Mouse (Mus musculus) G1E (cell line): ENCODE measurements around the gene Fam198b. TPM values are rescaled to one million over a fixed set of nuclear protein-coding genes. Genes with fewer than 3 reads are reported as not detected.

Experiments
- ATAC-seq: 2 replicates; pipeline ENCODE4 v1.8.0; 2016; ENCODE audit warnings: mild to moderate bottlenecking; ENCODE audit not compliant: insufficient number of reproducible peaks, poor library complexity, low FRiP score, severe bottlenecking; ENCODE audit errors: extremely low read depth
- DNase-seq: peaks from one replicate; pipeline ENCODE4 v3.0.0; 2012; ENCODE audit warnings: low spot score
- H3K27me3 ChIP-seq: 2 replicates; pipeline ENCODE4 v1.6.1; 2012; ENCODE audit warnings: mild to moderate bottlenecking, low read length, inconsistent platforms; ENCODE audit not compliant: insufficient read depth
- H3K36me3 ChIP-seq: replicated peaks from 2 replicates; pipeline ENCODE3; 2012; ENCODE audit warnings: mild to moderate bottlenecking, inconsistent platforms
- H3K4me1 ChIP-seq: 2 replicates; pipeline ENCODE4 v1.6.1; 2012; ENCODE audit warnings: low read depth, low read length, inconsistent platforms, mixed read lengths; ENCODE audit not compliant: insufficient read depth
- H3K4me3 ChIP-seq: 2 replicates; pipeline ENCODE4 v1.5.1; 2012; ENCODE audit warnings: low read depth, mild to moderate bottlenecking, inconsistent platforms, low read length, moderate library complexity, mixed read lengths
- H3K9me3 ChIP-seq: replicated peaks from 2 replicates; pipeline ENCODE4 v1.6.1; 2012; ENCODE audit warnings: inconsistent platforms
- CTCF ChIP-seq: IDR thresholded peaks from 2 replicates; pipeline ENCODE4 v1.5.1; 2012; ENCODE audit warnings: low read depth, low read length, inconsistent platforms, mixed read lengths
- GATA1 ChIP-seq: IDR thresholded peaks from 2 replicates; pipeline ENCODE4 v1.6.1; 2012; ENCODE audit warnings: borderline replicate concordance, low read length, inconsistent platforms, mixed read lengths
- GATA2 ChIP-seq: IDR thresholded peaks from 2 replicates; pipeline ENCODE4 v1.6.1; 2012; ENCODE audit warnings: low read depth, low read length, inconsistent platforms, borderline replicate concordance
- POLR2AphosphoS5 ChIP-seq: IDR thresholded peaks from 2 replicates; pipeline ENCODE4 v1.6.1; 2012; ENCODE audit warnings: low read depth, low read length, inconsistent platforms; ENCODE audit not compliant: insufficient replicate concordance
- TAL1 ChIP-seq: conservative IDR thresholded peaks from 2 replicates; pipeline ENCODE4 v1.6.1; 2012; ENCODE audit warnings: low read depth, low read length, inconsistent platforms, mixed read lengths
- polyA plus RNA-seq: library from polyadenylated mRNA; stranded (reverse); fragments of >175 nt; gene quantifications from 2 replicates; pipeline ENCODE4 v1.2.3, GENCODE M21; 2012
- total RNA-seq, 2 experiments: library from RNA; stranded (forward) in 1 of 2; stranded (reverse) in 1 of 2; fragments of 200-1000 nt in 1 of 2; fragments of >200 nt in 1 of 2; fragmentation: Nextera tagmentation in 1 of 2; gene quantifications; 2 replicates each; pipeline ENCODE4 v1.2.3; 2014 to 2017

The Fam198b gene
- total and polyA plus RNA-seq, 3 experiments: 3.6 to 207 (median 102) TPM

DNA sequence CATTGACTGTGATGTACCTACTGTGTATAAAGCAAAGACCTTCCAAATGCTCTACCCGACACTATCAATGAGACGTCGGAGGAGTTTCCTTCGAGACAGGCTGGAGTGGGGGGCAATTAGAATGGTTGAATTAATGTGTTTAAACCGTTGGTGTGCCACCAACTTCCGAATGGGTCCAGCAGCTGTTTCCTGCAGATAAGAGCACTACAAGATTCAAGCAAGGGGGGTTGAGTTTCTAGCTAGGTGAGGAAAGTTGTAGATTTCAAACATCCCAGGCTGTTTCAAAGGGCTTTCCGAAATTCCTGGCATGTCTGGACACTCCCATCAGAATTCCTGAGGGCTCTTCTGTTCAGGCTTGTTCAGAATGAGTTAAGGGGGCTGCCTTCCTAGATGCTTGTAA lies 22.9 kb downstream of the Fam198b start:
- Histone ChIP-seq H3K4me1 (peaks cover 85% of the 10 kb centered on the region), H3K27me3 (no peaks in the 10 kb centered on the region), H3K9me3 (no peaks in the 10 kb centered on the region), H3K4me3 (no peak overlapping the region; the same call in 1 of the 2 replicates), H3K36me3 (peaks cover 46% of the 10 kb centered on the region)
- TF ChIP-seq TAL1: peak; percentile 93
- no peak for TF ChIP-seq GATA1
- ATAC-seq (peak; percentile 86), DNase-seq (no peak)

DNA sequence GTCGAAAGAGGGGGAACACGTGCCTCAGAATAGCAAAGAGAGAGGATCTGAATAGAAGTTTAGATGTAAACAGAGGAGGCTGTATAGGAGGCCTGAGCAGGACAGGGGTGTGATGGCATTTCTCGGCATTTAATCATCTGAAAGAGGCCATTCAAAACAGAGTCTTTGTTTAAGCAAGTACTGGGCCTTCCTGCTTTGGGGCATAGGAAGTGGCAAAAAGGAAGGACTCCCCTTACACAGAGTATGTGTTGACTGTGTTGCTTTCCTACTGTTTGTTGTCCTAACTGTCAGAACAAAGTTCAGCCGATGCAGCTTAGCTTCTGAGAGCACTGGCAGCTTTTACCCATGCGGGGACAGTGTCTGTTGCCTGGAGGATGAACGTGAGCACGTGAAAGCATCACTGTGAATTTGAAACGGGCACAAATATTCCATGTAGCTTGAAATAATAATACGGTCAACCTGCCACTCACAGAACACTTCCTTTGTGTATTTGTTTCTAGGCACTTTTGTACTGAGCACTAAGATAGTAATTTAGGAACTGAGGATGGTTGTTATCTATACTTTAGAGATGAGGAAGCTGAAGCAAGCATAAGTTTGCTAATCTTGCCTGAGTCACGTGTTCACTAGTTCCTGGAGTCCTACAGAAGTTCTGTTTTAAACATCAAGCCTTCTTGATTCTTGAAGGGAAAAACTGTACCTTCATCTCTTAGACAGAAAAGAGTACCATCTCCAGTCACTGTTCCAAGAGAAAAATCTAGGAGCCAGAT lies 26.2 kb downstream of the Fam198b start:
- no peak for TF ChIP-seq POLR2AphosphoS5
- no peak for TF ChIP-seq CTCF
- no peak; the same call in 1 of the 2 replicates for TF ChIP-seq TAL1
- TF ChIP-seq GATA1: no peak
- no peak for TF ChIP-seq GATA2
- no peaks in the 10 kb centered on the region; the same call in 1 of the 2 replicates for H3K27me3 ChIP-seq
- DNase-seq (no peak), ATAC-seq (peak; percentile 46)
- H3K4me1 ChIP-seq: peaks cover 82% of the 10 kb centered on the region
- peaks cover 54% of the 10 kb centered on the region for H3K36me3 ChIP-seq
- no peaks in the 10 kb centered on the region for H3K9me3 ChIP-seq
- H3K4me3 ChIP-seq: peak overlapping the region; percentile 33; the same call in 1 of the 2 replicates

DNA sequence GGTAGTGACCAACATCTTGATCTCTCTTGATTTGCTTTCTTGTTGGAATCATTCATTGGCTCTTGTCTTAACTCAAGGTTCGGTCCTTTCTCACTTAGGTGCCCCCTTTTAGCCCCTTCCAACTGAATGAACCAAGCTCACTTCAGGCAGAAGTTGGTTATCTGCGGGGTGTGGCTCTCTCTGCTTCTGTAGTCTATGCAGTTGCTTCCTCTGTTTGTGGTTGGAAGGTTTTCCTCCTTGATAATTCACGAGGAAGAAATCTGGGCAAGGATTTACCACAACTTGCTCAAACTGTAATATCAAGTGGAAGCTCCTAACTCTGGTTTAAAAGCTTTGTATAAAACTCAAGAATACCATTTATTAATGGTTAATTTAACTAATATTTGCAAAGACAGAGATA lies 26.8 kb downstream of the Fam198b start:
- Histone ChIP-seq H3K4me1 (peaks cover 77% of the 10 kb centered on the region), H3K27me3 (no peaks in the 10 kb centered on the region; the same call in 1 of the 2 replicates), H3K9me3 (no peaks in the 10 kb centered on the region), H3K36me3 (peaks cover 60% of the 10 kb centered on the region), H3K4me3 (peak overlapping the region; percentile 33; the same call in 1 of the 2 replicates)
- DNase-seq: no peak
- TF ChIP-seq GATA1: no peak
- TF ChIP-seq TAL1: 0 out of 2 replicates have a peak, but pooled peaks have one; percentile 2
- ATAC-seq: peak; percentile 25

DNA sequence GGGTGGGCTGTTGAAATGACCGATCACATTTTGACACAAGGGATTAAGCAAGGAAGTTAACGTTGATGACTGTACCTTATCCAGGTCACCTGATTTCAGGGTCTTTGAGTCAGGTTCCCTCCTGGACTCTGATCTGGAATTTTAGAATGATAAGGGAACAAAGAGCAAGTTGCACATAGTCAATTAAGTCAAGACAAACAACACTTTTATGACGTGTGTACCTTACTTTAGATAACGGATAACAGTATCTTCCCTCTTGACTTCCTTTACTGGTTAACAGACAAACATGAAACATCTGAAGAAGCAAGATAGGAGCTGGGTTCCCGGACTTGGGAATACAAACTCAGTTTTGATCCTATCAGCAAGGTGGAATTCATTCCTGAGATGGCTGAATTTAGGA lies 29.7 kb downstream of the Fam198b start:
- DNase-seq: no peak
- Histone ChIP-seq H3K27me3 (no peaks in the 10 kb centered on the region; the same call in 1 of the 2 replicates), H3K4me1 (peaks cover 55% of the 10 kb centered on the region), H3K9me3 (no peaks in the 10 kb centered on the region), H3K4me3 (no peak overlapping the region), H3K36me3 (peaks cover 76% of the 10 kb centered on the region)
- no peak for TF ChIP-seq GATA2
- TF ChIP-seq POLR2AphosphoS5: no peak
- no peak for TF ChIP-seq GATA1
- no peak for TF ChIP-seq TAL1
- TF ChIP-seq CTCF: no peak
- ATAC-seq: no peak

DNA sequence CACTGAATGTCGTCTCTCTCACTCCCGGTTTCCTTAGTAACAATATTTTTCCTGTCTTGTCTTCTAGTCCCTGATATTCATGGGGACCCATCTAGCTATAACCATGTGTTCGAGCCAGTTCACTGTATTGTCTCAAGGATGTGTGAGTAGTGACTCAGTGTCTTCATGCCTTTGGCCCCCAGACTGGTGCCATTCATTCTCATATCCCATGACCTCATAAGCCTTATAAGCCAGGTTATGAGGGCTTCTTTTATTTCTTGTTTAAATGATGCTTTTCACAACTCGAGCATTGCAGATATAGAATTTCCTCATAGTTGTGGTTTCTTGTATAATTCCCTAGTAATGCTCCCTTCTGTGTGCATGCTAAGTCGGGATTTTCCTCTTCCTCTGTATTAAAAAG lies 31.9 kb downstream of the Fam198b start:
- Histone ChIP-seq H3K27me3 (no peaks in the 10 kb centered on the region; the same call in 1 of the 2 replicates), H3K4me1 (peaks cover 36% of the 10 kb centered on the region), H3K36me3 (peaks cover 68% of the 10 kb centered on the region), H3K4me3 (no peak overlapping the region), H3K9me3 (no peaks in the 10 kb centered on the region)
- ATAC-seq (no peak), DNase-seq (no peak)
- no peak for TF ChIP-seq TAL1
- no peak for TF ChIP-seq POLR2AphosphoS5
- TF ChIP-seq GATA2: no peak
- TF ChIP-seq CTCF: no peak
- TF ChIP-seq GATA1: no peak

DNA sequence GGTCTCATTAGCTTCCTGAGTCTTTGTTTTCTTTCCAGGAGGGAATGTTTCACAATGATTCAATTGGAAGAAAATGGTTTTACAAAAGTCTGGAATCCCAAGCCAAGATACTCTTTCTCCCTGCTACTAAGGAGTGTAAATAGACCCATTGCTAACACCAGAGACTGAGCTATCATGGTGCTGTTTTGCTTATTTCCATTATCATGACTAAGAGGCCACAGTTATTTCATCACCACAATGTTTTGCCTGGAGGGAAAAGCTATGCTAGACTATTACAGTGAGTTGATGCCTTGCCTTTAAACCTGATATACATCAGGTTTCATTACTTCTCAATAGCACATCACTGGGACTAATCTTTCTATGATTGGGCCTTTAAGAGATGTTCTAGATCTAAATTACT lies 34.4 kb downstream of the Fam198b start:
- no peaks in the 10 kb centered on the region for H3K9me3 ChIP-seq
- no peaks in the 10 kb centered on the region; the same call in 1 of the 2 replicates for H3K27me3 ChIP-seq
- H3K4me1 ChIP-seq: peaks cover 23% of the 10 kb centered on the region
- DNase-seq (no peak), ATAC-seq (no peak)
- TF ChIP-seq TAL1: no peak
- TF ChIP-seq POLR2AphosphoS5: no peak
- no peak for TF ChIP-seq GATA1
- TF ChIP-seq CTCF: no peak
- no peak for TF ChIP-seq GATA2
- H3K36me3 ChIP-seq: peaks cover 63% of the 10 kb centered on the region
- no peak overlapping the region for H3K4me3 ChIP-seq
